Mouse (Mus musculus) ES-Bruce4 (cell line): ENCODE results near the gene Mfsd14a. TPM values are rescaled to one million over a fixed set of nuclear protein-coding genes. Genes with fewer than 3 reads are reported as not detected.
A peak's percentile ranks its signal among the peaks of the same experiment; 100 is the strongest.

Experiments used
- H3K27ac ChIP-seq: 2 replicates; pipeline ENCODE4 v1.5.1; 2012; ENCODE audit warnings: low read length, inconsistent platforms; ENCODE audit not compliant: insufficient read depth
- H3K27me3 ChIP-seq: 2 replicates; pipeline ENCODE4 v1.6.1; 2012; ENCODE audit warnings: mild to moderate bottlenecking, low read length, inconsistent platforms; ENCODE audit not compliant: control insufficient read depth, poor library complexity, insufficient read depth, severe bottlenecking
- H3K36me3 ChIP-seq: 2 replicates; pipeline ENCODE4 v1.6.1; 2012; ENCODE audit warnings: inconsistent platforms, mild to moderate bottlenecking, low read length, moderate library complexity; ENCODE audit not compliant: control insufficient read depth, poor library complexity, insufficient read depth, severe bottlenecking
- H3K4me1 ChIP-seq: one replicate; pipeline ENCODE4 v1.8.1; 2011; ENCODE audit warnings: low read length; ENCODE audit not compliant: control insufficient read depth, insufficient read depth
- H3K4me3 ChIP-seq: 2 replicates; pipeline ENCODE4 v1.5.1; 2011; ENCODE audit warnings: low read depth, mild to moderate bottlenecking, low read length
- H3K9ac ChIP-seq: 2 replicates; pipeline ENCODE4 v1.6.1; 2012; ENCODE audit warnings: low read depth, mild to moderate bottlenecking, inconsistent platforms; ENCODE audit not compliant: poor library complexity, severe bottlenecking
- H3K9me3 ChIP-seq: replicated peaks from 2 replicates; pipeline ENCODE4 v1.6.1; 2012; ENCODE audit warnings: mild to moderate bottlenecking, low read length, inconsistent platforms; ENCODE audit not compliant: control insufficient read depth, poor library complexity, insufficient read depth, severe bottlenecking
- CTCF ChIP-seq: IDR thresholded peaks from one replicate; pipeline ENCODE4 v1.8.1; 2011; ENCODE audit warnings: low read depth, low read length
- EP300 ChIP-seq: IDR thresholded peaks from 2 replicates; pipeline ENCODE4 v1.6.1; 2011; ENCODE audit warnings: low read depth, low read length; ENCODE audit not compliant: insufficient read depth
- POLR2A ChIP-seq: IDR thresholded peaks from one replicate; pipeline ENCODE4 v1.8.1; 2011; ENCODE audit warnings: low read length; ENCODE audit not compliant: insufficient read depth
- polyA plus RNA-seq: library from polyadenylated mRNA; stranded (reverse); fragments of >200 nt; gene quantifications from 2 replicates; pipeline ENCODE4 v1.2.4, GENCODE M21; 2011; ENCODE audit warnings: low read depth; ENCODE audit not compliant: missing spikeins, insufficient read depth, insufficient read length

Gene Mfsd14a
- 70.4 and 78.1 TPM in 2 replicates for polyA plus RNA-seq

- Histone ChIP-seq H3K9me3 (no peaks in the 10 kb centered on the region), H3K27me3 (no peaks in the 10 kb centered on the region), H3K27ac (peak within 1 kb of the TSS; percentile 37; the same call in 1 of the 2 replicates), H3K4me1 (peaks cover 2% of the 10 kb centered on the region), H3K9ac (peak within 1 kb of the TSS; percentile 90), H3K4me3 (peak within 1 kb of the TSS; percentile 100), H3K36me3 (no peaks in the 10 kb centered on the region)
- TF ChIP-seq POLR2A (peak; percentile 62), EP300 (no peak), CTCF (no peak)
Observed at GRCm38 (mm10) chr3:116662463-116662863, at the start of gene Mfsd14a. Mfsd14a (minus strand) TSS chr3:116662677.

DNA sequence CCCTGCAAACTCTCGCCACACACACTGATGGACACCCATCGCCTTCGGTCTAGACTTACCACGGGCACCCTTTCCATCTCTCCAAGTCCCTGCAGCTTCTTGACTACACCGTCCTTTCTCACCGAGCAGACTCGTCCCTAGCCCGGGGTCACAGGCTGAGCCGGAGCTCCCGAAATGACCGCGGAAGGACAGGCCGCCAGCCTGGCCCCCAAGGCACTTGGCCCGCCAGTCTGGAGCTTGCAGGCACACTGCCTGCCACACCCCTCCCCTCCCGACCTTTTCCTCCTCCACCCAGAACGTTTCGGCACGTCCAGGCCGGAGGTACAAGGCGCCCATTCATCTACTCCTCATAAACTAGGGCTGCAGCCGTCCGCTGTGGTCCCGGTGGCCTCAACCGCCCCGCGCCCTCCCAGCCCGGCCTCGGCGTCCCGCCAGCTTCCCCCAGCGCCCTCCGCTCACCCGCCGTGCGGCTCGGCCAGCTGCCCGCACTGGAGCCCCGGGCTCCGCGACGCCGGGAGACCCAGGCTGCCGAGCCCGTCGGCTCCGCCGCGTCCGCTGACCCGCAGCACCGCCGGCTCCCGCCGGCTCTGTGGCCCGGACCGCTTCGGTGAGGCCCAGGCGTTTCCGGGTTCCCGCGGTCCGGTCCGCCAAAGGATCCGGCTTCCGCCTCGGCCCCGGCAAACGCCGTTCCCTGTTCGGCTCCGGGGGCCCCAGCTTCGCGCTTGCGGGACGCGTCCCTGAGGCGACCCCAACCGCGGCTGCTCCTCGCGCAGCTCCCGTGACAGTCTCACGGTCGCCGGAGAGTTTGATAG lies 49.4 kb upstream of the Mfsd14a start:
- TF ChIP-seq CTCF (no peak), EP300 (no peak), POLR2A (no peak)
- no peak overlapping the region for H3K27ac ChIP-seq

DNA sequence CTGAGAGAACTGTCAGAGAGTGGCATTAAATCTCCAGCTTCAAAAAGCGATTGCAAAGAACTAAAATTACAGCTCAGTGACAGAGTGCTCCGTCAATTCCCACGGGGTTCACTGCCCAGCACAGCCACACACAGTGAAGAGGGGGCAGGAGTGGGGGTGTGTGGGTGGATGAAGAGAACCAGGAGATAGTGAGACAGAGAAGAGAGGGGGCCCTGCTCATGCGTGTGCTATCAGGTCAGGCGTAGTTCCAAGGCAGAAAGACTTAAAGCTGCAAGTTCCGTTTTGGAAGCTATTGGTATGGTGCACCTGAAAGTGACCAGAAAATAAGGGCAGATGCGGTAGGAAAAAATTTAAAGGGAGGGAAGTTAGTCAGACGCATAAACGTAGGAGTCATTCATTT lies 48.5 kb upstream of the Mfsd14a start:
- Histone ChIP-seq H3K9ac (no peak overlapping the region), H3K27me3 (peaks cover 3% of the 10 kb centered on the region; the same call in 1 of the 2 replicates), H3K27ac (no peak overlapping the region), H3K36me3 (no peaks in the 10 kb centered on the region; the same call in 1 of the 2 replicates), H3K9me3 (no peaks in the 10 kb centered on the region), H3K4me3 (0 out of 2 replicates have a peak overlapping the region, but pooled peaks have one; percentile 4), H3K4me1 (peaks cover 3% of the 10 kb centered on the region)
- TF ChIP-seq EP300 = no peak
- no peak for TF ChIP-seq POLR2A
- no peak for TF ChIP-seq CTCF

More for the DNA sequence above, 49.4 kb upstream of the Mfsd14a start:
- peaks cover 3% of the 10 kb centered on the region for H3K4me1 ChIP-seq
- H3K4me3 ChIP-seq = peak overlapping the region; percentile 97
- peak overlapping the region; percentile 91 for H3K9ac ChIP-seq
- H3K9me3 ChIP-seq = no peaks in the 10 kb centered on the region
- H3K36me3 ChIP-seq = no peaks in the 10 kb centered on the region
- peaks cover 3% of the 10 kb centered on the region; the same call in 1 of the 2 replicates for H3K27me3 ChIP-seq

GRCm38 (mm10) chr3:116705637-116706204 lies 43.2 kb upstream of the Mfsd14a start:
- TF ChIP-seq CTCF (no peak), POLR2A (no peak), EP300 (no peak)
- H3K9me3 ChIP-seq = no peaks in the 10 kb centered on the region
- no peaks in the 10 kb centered on the region for H3K27me3 ChIP-seq
- no peak overlapping the region for H3K9ac ChIP-seq
- no peak overlapping the region for H3K4me3 ChIP-seq
- H3K27ac ChIP-seq = no peak overlapping the region
- H3K36me3 ChIP-seq = no peaks in the 10 kb centered on the region; the same call in 1 of the 2 replicates
- H3K4me1 ChIP-seq = peaks cover 2% of the 10 kb centered on the region

DNA sequence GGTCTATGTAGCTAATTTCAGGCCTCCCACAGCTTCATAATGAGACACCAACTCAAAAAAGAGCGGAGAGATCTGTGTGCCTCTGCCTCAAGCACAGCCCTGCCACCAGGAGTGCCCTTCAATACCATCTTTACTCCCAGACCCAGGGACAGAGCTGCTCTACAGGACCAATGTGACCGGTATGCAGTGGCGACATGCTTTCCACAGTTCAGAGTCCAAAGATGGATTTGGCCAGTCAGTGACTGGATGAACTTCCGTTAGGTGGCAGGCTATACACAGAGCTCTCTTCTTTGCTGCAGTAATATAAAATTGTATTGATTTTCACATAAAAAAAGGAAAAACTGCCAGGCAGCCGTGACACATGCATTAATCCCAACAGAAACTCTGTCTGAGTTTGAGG lies 41.4 kb upstream of the Mfsd14a start:
- Histone ChIP-seq H3K9ac (no peak overlapping the region), H3K27ac (peak overlapping the region; percentile 33; the same call in 1 of the 2 replicates), H3K36me3 (no peaks in the 10 kb centered on the region; the same call in 1 of the 2 replicates), H3K9me3 (no peaks in the 10 kb centered on the region), H3K4me3 (no peak overlapping the region), H3K27me3 (no peaks in the 10 kb centered on the region), H3K4me1 (peaks cover 2% of the 10 kb centered on the region)
- TF ChIP-seq POLR2A = no peak
- no peak for TF ChIP-seq EP300
- TF ChIP-seq CTCF = no peak
